Mouse (Mus musculus) layer of hippocampus, adult 8-10 months (tissue): ENCODE data around the gene Csl. TPM values are rescaled to one million over a fixed set of nuclear protein-coding genes. Genes with fewer than 3 reads are reported as not detected.

Experiments used
- DNase-seq, 2 experiments: peaks; one replicate each; pipeline ENCODE4 v3.0.0; 2022; ENCODE audit warnings: low spot score in 2 of 2
- total RNA-seq, 4 experiments: library from RNA; stranded (reverse); gene quantifications; 2 replicates each; pipeline ENCODE4 v1.2.4; 2022

Csl gene
- total RNA-seq = under 1 TPM; 0.31 to 0.94 (median 0.84) TPM

DNA sequence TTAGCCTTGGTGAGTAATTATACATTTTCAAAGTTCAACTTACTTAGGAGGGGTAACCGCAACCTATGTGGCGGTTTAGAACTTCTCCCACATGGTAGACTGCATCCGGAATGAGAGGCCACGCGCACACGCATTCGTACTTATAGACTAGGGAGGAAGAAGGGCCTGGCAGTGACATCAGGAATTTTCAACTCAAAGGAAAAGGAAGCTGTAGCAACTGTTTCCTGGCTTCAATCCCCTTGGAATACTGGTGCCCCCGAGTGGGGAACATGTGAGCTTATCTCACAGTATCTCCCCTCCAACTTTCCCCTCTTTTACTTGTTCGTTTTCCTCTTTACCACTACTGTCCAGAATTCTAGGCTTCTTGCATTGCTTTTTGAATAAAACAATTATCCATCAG, at the start of gene Csl:
Gene Csl, minus strand, starts transcription at position 101 of the 400 bp plus-strand sequence.
- DNase-seq = no peak

DNA sequence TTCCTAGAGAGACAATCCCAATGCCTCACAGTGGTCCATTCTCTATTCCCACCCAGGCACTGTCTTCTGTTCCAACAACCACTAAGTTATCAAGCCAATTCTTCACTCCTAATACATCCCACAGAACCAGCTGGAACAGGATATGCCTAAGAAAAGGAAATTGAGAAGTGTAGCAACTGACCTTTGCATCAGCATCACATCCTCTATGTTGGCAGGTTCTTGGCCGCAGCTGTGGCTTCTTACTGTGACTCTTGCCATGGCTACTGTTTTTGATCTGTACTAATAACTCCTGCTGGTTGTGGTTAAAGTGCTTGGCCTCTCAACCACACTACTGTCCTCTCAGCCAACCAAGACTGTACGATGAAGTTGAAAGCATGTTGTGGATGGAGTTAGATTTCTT, 30.0 kb upstream of the Csl start:
- DNase-seq = no peak

DNA sequence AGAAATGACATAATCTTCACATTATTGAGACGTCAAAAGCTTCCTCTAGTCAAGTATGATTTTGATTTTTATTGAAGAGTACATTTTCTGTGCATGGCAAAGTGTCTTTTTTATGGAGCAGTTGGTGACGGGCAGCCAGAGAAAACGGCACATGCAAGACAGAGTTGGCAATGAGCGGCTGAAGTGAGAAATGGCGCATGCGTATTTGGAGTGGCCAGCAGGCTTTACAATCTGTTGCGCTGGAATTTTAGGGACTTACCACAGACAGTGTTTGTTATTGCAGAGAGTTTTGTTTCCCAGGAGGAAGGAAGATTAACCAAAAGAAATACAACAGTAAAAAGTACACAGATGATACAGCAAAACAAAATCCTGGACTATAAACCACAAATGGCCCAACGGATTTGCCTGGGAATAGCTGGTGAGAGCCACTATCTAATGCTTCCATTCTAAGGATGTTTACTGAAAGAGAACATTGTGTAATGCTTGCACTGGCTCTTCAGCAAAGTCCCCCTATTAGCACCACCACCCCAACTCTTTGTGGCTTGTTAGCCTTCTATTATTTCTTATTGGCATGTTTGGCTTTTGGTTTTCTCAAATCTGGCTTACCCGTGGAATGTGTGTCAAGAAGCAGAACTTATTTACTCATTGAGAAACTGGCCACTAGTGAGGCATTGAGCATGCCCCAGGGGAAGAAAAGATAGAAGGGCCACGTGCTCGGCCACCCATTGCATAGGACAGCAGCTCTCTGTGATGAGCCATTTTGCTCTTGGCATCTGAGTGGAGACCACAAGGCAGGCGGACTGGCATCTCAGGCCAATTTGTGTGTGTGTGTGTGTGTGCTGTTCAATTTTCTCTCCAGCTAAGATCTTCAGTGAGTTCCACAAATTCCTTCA, 15.0 kb upstream of the Csl start:
- peak in 1 of 2 experiments; percentile 18 for DNase-seq

DNA sequence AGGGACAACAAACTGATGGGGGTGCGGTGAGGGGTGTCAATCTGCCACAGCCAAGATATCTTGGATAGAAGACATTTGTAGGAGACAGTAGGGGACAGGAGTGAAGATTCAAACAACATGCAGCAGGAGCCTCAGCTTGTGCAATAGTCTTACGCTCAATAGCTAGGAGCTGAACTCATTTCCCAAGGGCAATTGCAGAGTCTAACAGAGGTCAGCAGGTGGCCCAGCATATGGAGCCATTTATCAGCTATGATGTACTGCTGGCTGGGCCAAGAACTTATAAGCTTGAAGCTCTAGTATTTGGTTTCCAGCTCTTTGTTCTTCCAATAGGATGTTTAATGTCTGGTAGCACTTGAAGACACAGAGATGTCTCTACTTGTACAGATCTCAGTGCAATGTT, 9.3 kb downstream of the Csl start:
- no peak for DNase-seq

DNA sequence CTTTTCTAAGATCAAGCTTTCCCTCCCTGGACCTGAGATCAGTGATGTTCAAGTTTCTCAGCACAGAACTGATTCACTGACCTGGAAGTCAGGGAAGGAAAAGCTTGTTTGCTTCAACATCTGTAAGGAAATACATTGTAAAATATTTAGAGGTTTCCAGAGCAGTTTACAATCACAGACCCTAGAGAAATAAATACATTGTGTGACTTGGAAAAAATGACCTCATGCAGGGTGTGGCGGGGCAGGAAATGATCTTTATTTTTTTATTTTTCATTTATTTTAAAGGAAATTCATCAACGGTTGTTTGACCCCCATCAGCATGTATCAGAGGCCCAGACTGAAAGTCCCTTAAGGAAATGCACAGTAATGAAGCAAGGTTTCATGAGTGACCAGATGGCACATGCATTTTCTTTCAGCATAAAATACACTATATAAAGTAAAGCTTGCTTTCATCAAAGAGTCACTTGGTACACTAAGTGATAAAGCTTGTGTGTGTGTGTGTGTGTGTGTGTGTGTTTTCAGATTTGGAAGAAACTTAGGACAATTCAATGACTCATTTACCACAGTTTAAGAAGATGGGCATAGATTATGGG, 10.7 kb downstream of the Csl start:
- DNase-seq = no peak

DNA sequence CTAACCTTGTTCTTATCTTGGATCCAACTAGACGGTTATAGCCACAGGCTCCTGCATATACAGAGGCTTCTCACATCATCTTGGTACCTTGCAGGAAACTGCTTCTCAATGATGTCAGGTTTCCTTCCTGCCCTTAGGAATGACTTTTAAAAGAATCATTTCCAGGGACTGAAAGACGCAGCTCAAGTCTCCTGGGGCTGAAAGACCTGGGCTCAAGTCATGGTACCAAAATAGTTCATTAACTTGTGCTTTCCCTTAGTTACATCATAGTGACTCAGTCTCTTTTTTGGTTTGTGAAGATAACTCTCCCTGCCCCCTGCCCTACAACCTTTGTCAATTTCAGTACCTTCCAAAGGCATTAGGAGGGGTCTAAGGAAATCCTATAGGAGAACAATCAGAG, 11.4 kb downstream of the Csl start:
- DNase-seq = no peak

DNA sequence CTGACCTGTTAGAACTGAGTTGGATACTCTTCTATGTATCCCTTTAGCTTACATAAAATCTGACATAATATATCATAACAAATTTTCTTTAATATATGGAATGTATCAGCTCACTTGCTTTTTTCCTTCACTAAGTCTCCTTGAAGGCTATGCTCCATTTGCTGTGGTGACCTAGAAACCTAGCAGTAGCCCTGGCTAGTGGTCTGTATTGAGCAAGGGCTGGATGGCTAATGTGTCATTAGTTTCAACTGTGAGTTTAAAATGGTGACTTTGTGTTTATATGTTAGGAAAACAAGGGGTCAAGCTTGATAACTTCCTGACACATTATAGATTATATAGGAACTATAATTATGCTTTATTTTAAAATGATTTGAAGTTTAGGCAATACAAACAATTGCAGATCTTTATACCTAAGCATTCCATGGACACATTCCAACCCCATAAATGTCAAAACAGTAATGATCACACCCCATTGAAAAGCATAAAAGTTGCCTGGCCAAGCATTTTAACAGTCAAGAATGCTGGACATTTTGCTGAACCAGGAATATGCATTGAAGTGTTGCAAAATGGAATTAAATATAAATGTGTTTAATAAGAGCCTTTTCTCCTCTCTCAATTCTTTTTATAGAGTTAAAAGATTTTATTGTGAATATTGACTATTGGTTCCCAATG, 17.7 kb downstream of the Csl start:
- no peak for DNase-seq

DNA sequence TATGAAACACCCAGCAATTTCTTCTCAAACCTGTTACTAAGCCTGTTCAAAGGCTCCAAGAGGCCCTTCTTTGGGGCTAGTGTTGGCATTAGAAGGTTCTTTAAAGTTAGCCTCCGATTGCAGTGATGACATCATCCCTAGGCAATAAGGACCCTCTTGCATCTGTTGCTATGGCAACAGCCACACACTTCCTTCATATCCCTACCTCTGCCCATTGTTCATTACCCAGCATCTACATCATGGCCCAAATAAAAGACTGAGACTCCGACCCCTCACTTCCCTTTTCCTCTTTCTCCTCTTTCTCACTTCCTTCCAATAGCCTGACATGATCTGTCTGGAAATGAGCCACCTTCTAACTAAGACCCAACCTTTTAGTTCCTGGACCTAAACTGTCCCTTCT, 46.3 kb downstream of the Csl start:
- DNase-seq = no peak

DNA sequence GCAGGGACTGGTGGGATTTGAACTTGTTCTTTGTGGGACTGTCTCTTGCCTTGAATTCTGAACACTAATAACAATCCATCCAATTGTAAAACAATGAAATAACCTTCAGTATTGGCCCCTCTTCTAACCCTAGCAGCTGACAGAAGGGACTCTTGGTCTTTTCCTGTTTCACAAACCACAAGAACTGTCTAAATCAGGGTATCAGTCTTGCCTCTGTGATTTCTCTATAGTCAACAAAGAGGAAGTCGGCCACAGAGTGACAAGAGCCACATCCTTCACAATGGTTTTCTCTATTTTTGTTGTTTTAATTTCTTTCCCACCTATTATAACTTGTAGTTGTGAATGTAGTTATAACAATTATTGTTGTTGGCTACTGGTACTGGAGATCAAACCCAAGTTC, 47.9 kb downstream of the Csl start:
- DNase-seq = no peak
